13 mouse cellular contexts compared by ENCODE assay signal in genomic region chr14:25869135-25869878, GRCm38 (mm10). TPM values are rescaled to one million over a fixed set of nuclear protein-coding genes. Genes with fewer than 3 reads are reported as not detected.
DNase-seq lines count a peak whose midpoint lies in the region; ATAC-seq and TF ChIP-seq lines count a peak whose summit lies in the region.
"Had no signal": no experiment of that assay in that cellular context is flagged by ENCODE, and none has a peak within 500 bp of the region (broad histone marks: within the 10 kb centered on the region; RNA-seq: fewer than 3 reads in every experiment).

No protein-coding gene starts in this region.

- no peak for TF ChIP-seq EP300 in heart, postnatal 0 days (IDR thresholded peaks at IDR 0.05; ENCODE audit: low read depth)

- H3K36me3 ChIP-seq in E14TG2a.4 (ENCODE audit: insufficient read depth, low read length), result peaks cover 53% of the 10 kb centered on the region
- H3K36me3 ChIP-seq in heart, postnatal 0 days (replicated peaks; ENCODE audit: control insufficient read depth, insufficient read depth, low read length), result peaks cover 6% of the 10 kb centered on the region
- H3K36me3 ChIP-seq in thymus, adult 2 months (ENCODE audit: control insufficient read depth, insufficient read depth, low read length), result peaks cover 11% of the 10 kb centered on the region; the same call in 1 of the 2 replicates
- H3K36me3 ChIP-seq: hindbrain, embryonic 12.5 days had no signal

- peak overlapping the region; percentile 63 for H3K4me3 ChIP-seq in E14TG2a.4 (replicated peaks; ENCODE audit: low read length)
- H3K4me3 ChIP-seq in heart, postnatal 0 days (ENCODE audit: low read depth, low read length), result no peak overlapping the region
- no peak overlapping the region for H3K4me3 ChIP-seq in thymus, adult 2 months (ENCODE audit: control insufficient read depth, insufficient read depth, low read length)
- H3K4me3 ChIP-seq: hindbrain, embryonic 12.5 days had no signal

- peak overlapping the region; percentile 36; the same call in 1 of the 2 replicates for H3K27ac ChIP-seq in heart, postnatal 0 days (ENCODE audit: low read depth)
- no peak overlapping the region for H3K27ac ChIP-seq in thymus, adult 2 months (ENCODE audit: control insufficient read depth, insufficient read depth, low read length)
- H3K27ac ChIP-seq: hindbrain, embryonic 12.5 days had no signal

- peak; percentile 40 to 45 for DNase-seq in heart, adult 18-20 months
- DNase-seq in heart, postnatal 10 days, result no peak
- peak; percentile 16 for DNase-seq in Muller cell, postnatal 12 days (ENCODE audit: inconsistent ontology term)
- DNase-seq in heart, postnatal 0 days (ENCODE audit: low spot score), result no peak
- DNase-seq in ovary, adult 18-20 months (ENCODE audit: low spot score), result no peak
- DNase-seq in thymus, adult 2 months, result no peak
- DNase-seq in kidney, postnatal 4 days, result no peak
- DNase-seq: cerebellum, adult 18-20 months; midbrain, embryonic 14.5 days; thymus, postnatal 25 days had no signal

- H3K9me3 ChIP-seq in E14TG2a.4 (ENCODE audit: low read length), result no peaks in the 10 kb centered on the region
- no peaks in the 10 kb centered on the region for H3K9me3 ChIP-seq in heart, postnatal 0 days (replicated peaks; ENCODE audit: control insufficient read depth, low read length)
- H3K9me3 ChIP-seq: hindbrain, embryonic 12.5 days had no signal

- H3K4me2 ChIP-seq in heart, postnatal 0 days (ENCODE audit: low read depth, low read length), result no peak overlapping the region
- H3K4me2 ChIP-seq: hindbrain, embryonic 12.5 days had no signal

- no peaks in the 10 kb centered on the region for H3K27me3 ChIP-seq in E14TG2a.4 (ENCODE audit: insufficient read depth, low read length)
- H3K27me3 ChIP-seq in heart, postnatal 0 days (ENCODE audit: control insufficient read depth, insufficient read depth, low read length), result no peaks in the 10 kb centered on the region
- no peaks in the 10 kb centered on the region for H3K27me3 ChIP-seq in thymus, adult 2 months (ENCODE audit: control insufficient read depth, insufficient read depth, low read length)
- H3K27me3 ChIP-seq: hindbrain, embryonic 12.5 days had no signal

- 42% methylated on average over 9 of the region's 9 CpGs for WGBS in heart, postnatal 0 days
- 78% methylated on average over 9 of the region's 9 CpGs for WGBS in thymus, adult 2 months

- TF ChIP-seq POLR2A in thymus, adult 2 months (IDR thresholded peaks at IDR 0.05; ENCODE audit: control insufficient read depth, extremely low read depth, insufficient read depth, low read length, poor library complexity), result no peak

- no peak for TF ChIP-seq CTCF in E14TG2a.4 (conservative IDR thresholded peaks at IDR 0.05; ENCODE audit: low read length)
- no peak for TF ChIP-seq CTCF in heart, postnatal 0 days (IDR thresholded peaks at IDR 0.05; ENCODE audit: low read depth)
- no peak for TF ChIP-seq CTCF in thymus, adult 2 months (IDR thresholded peaks at IDR 0.05; ENCODE audit: borderline replicate concordance, control insufficient read depth, extremely low read depth, insufficient read depth, low read length, poor library complexity)

- peak; percentile 19; the same call in 1 of the 2 replicates for ATAC-seq in heart, postnatal 0 days (ENCODE audit: insufficient read depth, low read depth)

- peaks cover 65% of the 10 kb centered on the region for H3K4me1 ChIP-seq in E14TG2a.4 (replicated peaks; ENCODE audit: low read depth, low read length)
- H3K4me1 ChIP-seq in heart, postnatal 0 days (ENCODE audit: control insufficient read depth, insufficient read depth), result peaks cover 57% of the 10 kb centered on the region
- H3K4me1 ChIP-seq in thymus, adult 2 months (replicated peaks; ENCODE audit: control insufficient read depth, insufficient read depth, low read length), result peaks cover 4% of the 10 kb centered on the region; the same call in 1 of the 2 replicates
- H3K4me1 ChIP-seq: hindbrain, embryonic 12.5 days had no signal

- intact Hi-C loops in heart, postnatal 10 days (cut with DNase I), result no loop called here

- no peak overlapping the region for H3K9ac ChIP-seq in heart, postnatal 0 days (replicated peaks; ENCODE audit: low read depth, low read length)
- H3K9ac ChIP-seq: hindbrain, embryonic 12.5 days had no signal

RNA-seq across cellular contexts. Expression of gene Anxa11, which starts 27.4 kb away (rescaled TPM):
- total RNA-seq in heart, adult 18-20 months (2021), result 10 to 100 TPM; 76.1 to 82.5 TPM
- total RNA-seq in heart, postnatal 10 days (2021), result 10 to 100 TPM; 76.4 to 83.4 TPM
- 21.1 and 46.2 TPM in 2 replicates for total RNA-seq in heart, postnatal 0 days (2014; rRNA removed; ENCODE audit: low replicate concordance)
- polyA plus RNA-seq in heart, postnatal 0 days (2015; fragmentation: Nextera tagmentation; extraction: Ambion mirVana), result 34.9 and 36.8 TPM in 2 replicates
- polyA plus RNA-seq in thymus, adult 2 months (2012; rRNA removed), result 113 and 122 TPM in 2 replicates

RNA-seq across cellular contexts. Expression of gene Plac9a, which starts 33.6 kb away (rescaled TPM):
- total RNA-seq in heart, adult 18-20 months (2021), result 1 to 10 TPM; 2.1 to 2.9 TPM
- 1 to 10 TPM; 4.0 to 6.3 TPM for total RNA-seq in heart, postnatal 10 days (2021)
- not detected in 2 replicates for total RNA-seq in heart, postnatal 0 days (2014; rRNA removed; ENCODE audit: low replicate concordance)
- polyA plus RNA-seq in heart, postnatal 0 days (2015; fragmentation: Nextera tagmentation; extraction: Ambion mirVana), result 0.31 and 2.3 TPM in 2 replicates
- 1.3 TPM in 1 of 2 replicates, not detected in the other for polyA plus RNA-seq in thymus, adult 2 months (2012; rRNA removed)
- polyA plus RNA-seq: hindbrain, embryonic 12.5 days; midbrain, embryonic 14.5 days; neural tube, embryonic 14.5 days had no signal

RNA-seq across cellular contexts. Expression of gene Tmem254a, which starts 58.2 kb away (rescaled TPM):
- total RNA-seq in heart, adult 18-20 months (2021), result under 1 TPM; 0.15 to 0.27 TPM
- total RNA-seq in heart, postnatal 10 days (2021), result 1 to 10 TPM; 2.4 to 3.0 TPM
- 8.8 TPM in 1 of 2 replicates, not detected in the other for total RNA-seq in heart, postnatal 0 days (2014; rRNA removed; ENCODE audit: low replicate concordance)
- 1.6 and 2.3 TPM in 2 replicates for polyA plus RNA-seq in heart, postnatal 0 days (2015; fragmentation: Nextera tagmentation; extraction: Ambion mirVana)
- 2.4 and 3.5 TPM in 2 replicates for polyA plus RNA-seq in thymus, adult 2 months (2012; rRNA removed)

Comparison
In these comparisons a context has a peak if more than half of its experiments do, and no peak if none do; other contexts are left out.
1. DNase-seq: peak in heart, adult 18-20 months (2 of 2) and Muller cell, postnatal 12 days (single experiment); none in heart, postnatal 10 days (0 of 2), heart, postnatal 0 days (single experiment), ovary, adult 18-20 months (single experiment), thymus, adult 2 months (single experiment) and kidney, postnatal 4 days (0 of 2).